Comparison of ENCODE assay signal across 8 mouse cellular contexts in the genomic region with DNA sequence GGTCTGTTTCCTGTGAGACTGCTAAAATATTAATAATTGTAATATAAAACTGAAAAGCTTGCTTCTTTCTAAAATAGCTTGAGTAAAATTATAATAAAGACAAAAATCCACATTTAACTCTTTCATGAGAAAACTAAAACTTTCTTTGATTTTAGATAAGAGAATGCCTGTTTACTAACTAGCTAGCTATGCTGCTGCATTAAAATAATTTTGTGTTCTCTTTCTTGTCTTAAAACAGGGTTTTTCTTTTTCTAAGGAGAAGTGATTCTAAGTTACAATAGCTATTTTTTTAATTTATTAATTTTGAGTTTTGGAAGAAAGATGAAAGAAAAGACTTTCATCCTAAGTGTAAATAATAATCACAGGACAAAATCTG.
DNase-seq lines count a peak whose midpoint lies in the region; ATAC-seq and TF ChIP-seq lines count a peak whose summit lies in the region.

No protein-coding gene starts in this region.

- no peak overlapping the region for H3K27ac ChIP-seq in liver, adult 2 months (replicated peaks; ENCODE audit: insufficient read depth, low read depth, low read length)
- peak overlapping the region; percentile 98 for H3K27ac ChIP-seq in embryonic facial prominence, embryonic 14.5 days (replicated peaks; ENCODE audit: low read depth, low read length)
- no peak overlapping the region for H3K27ac ChIP-seq in intestine, postnatal 0 days (ENCODE audit: low read depth, low read length)
- H3K27ac ChIP-seq in neural tube, embryonic 13.5 days (replicated peaks): peak overlapping the region; percentile 99

- DNase-seq in liver, adult 2 months (ENCODE audit: extremely low read depth, low read depth, low spot score): no peak
- DNase-seq in liver: no peak
- no peak for DNase-seq in embryonic facial prominence, embryonic 14.5 days (ENCODE audit: low spot score)
- no peak for DNase-seq in testis, postnatal 10 days (ENCODE audit: low spot score)
- no peak for DNase-seq in retina, embryonic 14.5 days (ENCODE audit: low spot score)
- DNase-seq in left cerebral cortex, adult 9 months (ENCODE audit: low spot score in 2 of 2): no peak

- H3K79me2 ChIP-seq in liver, adult 2 months (ENCODE audit: control insufficient read depth, insufficient read depth, low read length): peaks cover 13% of the 10 kb centered on the region; the same call in 1 of the 2 replicates

- H3K9ac ChIP-seq in liver, adult 2 months (ENCODE audit: low read depth, low read length): no peak overlapping the region
- peak overlapping the region; percentile 64 for H3K9ac ChIP-seq in embryonic facial prominence, embryonic 14.5 days (ENCODE audit: low read depth, low read length)
- H3K9ac ChIP-seq in intestine, postnatal 0 days (ENCODE audit: low read depth, low read length): peak overlapping the region; percentile 22; the same call in 1 of the 2 replicates
- peak overlapping the region; percentile 82 for H3K9ac ChIP-seq in neural tube, embryonic 13.5 days

- H3K4me2 ChIP-seq in embryonic facial prominence, embryonic 14.5 days (ENCODE audit: low read depth, low read length): peak overlapping the region; percentile 83
- H3K4me2 ChIP-seq in intestine, postnatal 0 days (replicated peaks; ENCODE audit: low read depth): peak overlapping the region; percentile 61
- peak overlapping the region; percentile 89 for H3K4me2 ChIP-seq in neural tube, embryonic 13.5 days

- peaks cover 10% of the 10 kb centered on the region; the same call in 1 of the 2 replicates for H3K36me3 ChIP-seq in liver, adult 2 months (ENCODE audit: control insufficient read depth, insufficient read depth, low read length)
- 0 out of 2 replicates have a peak, but pooled peaks cover 5% of the 10 kb centered on the region for H3K36me3 ChIP-seq in embryonic facial prominence, embryonic 14.5 days (ENCODE audit: control insufficient read depth, insufficient read depth, low read length)
- no peaks in the 10 kb centered on the region for H3K36me3 ChIP-seq in intestine, postnatal 0 days (ENCODE audit: control insufficient read depth, insufficient read depth)
- no peaks in the 10 kb centered on the region for H3K36me3 ChIP-seq in neural tube, embryonic 13.5 days

- no peaks in the 10 kb centered on the region for H3K27me3 ChIP-seq in liver, adult 2 months (ENCODE audit: control insufficient read depth, insufficient read depth, low read length)
- H3K27me3 ChIP-seq in embryonic facial prominence, embryonic 14.5 days (replicated peaks; ENCODE audit: control insufficient read depth, insufficient read depth, low read length): no peaks in the 10 kb centered on the region
- no peaks in the 10 kb centered on the region for H3K27me3 ChIP-seq in intestine, postnatal 0 days (replicated peaks; ENCODE audit: control insufficient read depth, insufficient read depth, low read length)
- H3K27me3 ChIP-seq in neural tube, embryonic 13.5 days: no peaks in the 10 kb centered on the region

- peaks cover 13% of the 10 kb centered on the region for H3K4me1 ChIP-seq in liver, adult 2 months (ENCODE audit: control insufficient read depth, insufficient read depth, low read length)
- peaks cover 10% of the 10 kb centered on the region for H3K4me1 ChIP-seq in embryonic facial prominence, embryonic 14.5 days (ENCODE audit: control insufficient read depth, insufficient read depth, low read length)
- H3K4me1 ChIP-seq in intestine, postnatal 0 days (replicated peaks; ENCODE audit: control insufficient read depth, insufficient read depth, low read length): 0 out of 2 replicates have a peak, but pooled peaks cover 4% of the 10 kb centered on the region
- peaks cover 53% of the 10 kb centered on the region for H3K4me1 ChIP-seq in neural tube, embryonic 13.5 days (replicated peaks)

- TF ChIP-seq POLR2A in liver, adult 2 months (IDR thresholded peaks at IDR 0.05; ENCODE audit: extremely low read depth, insufficient read depth, low read length): no peak

- no peak for TF ChIP-seq CTCF in liver, adult 2 months (IDR thresholded peaks at IDR 0.05; ENCODE audit: low read depth, low read length)
- no peak for TF ChIP-seq CTCF in intestine, postnatal 0 days (IDR thresholded peaks at IDR 0.05; ENCODE audit: low read depth)

- peak overlapping the region; percentile 65; the same call in 1 of the 2 replicates for H3K4me3 ChIP-seq in liver, adult 2 months (ENCODE audit: insufficient read depth, low read depth, low read length)
- H3K4me3 ChIP-seq in embryonic facial prominence, embryonic 14.5 days (ENCODE audit: low read depth, low read length): peak overlapping the region; percentile 42
- H3K4me3 ChIP-seq in intestine, postnatal 0 days (ENCODE audit: low read depth, low read length): peak overlapping the region; percentile 35
- peak overlapping the region; percentile 58 for H3K4me3 ChIP-seq in neural tube, embryonic 13.5 days

- no peak for ATAC-seq in embryonic facial prominence, embryonic 14.5 days (ENCODE audit: low read depth)
- ATAC-seq in intestine, postnatal 0 days: no peak
- ATAC-seq in neural tube, embryonic 13.5 days (ENCODE audit: low read depth): no peak

- no peaks in the 10 kb centered on the region for H3K9me3 ChIP-seq in embryonic facial prominence, embryonic 14.5 days (ENCODE audit: control insufficient read depth, low read length)
- no peaks in the 10 kb centered on the region for H3K9me3 ChIP-seq in intestine, postnatal 0 days (ENCODE audit: control insufficient read depth)
- H3K9me3 ChIP-seq in neural tube, embryonic 13.5 days: no peaks in the 10 kb centered on the region

Comparison
In these comparisons a context has a peak if more than half of its experiments do, and no peak if none do; other contexts are left out.
1. H3K27ac ChIP-seq: peak in embryonic facial prominence, embryonic 14.5 days (single experiment) and neural tube, embryonic 13.5 days (single experiment); none in liver, adult 2 months (single experiment) and intestine, postnatal 0 days (single experiment).
2. Peak in every context shown above with its lines, with median percentiles within 50 percentile points of each other: H3K4me3 ChIP-seq and H3K4me2 ChIP-seq.